Mouse (Mus musculus) fat pad, adult 2 months (tissue): ENCODE measurements around the gene Myb.
"Not testable (repeated sequence)": the region's sequence is repeated elsewhere in the genome, so short reads cannot be mapped to it uniquely, and the experiment has no call there.

Source experiments
- DNase-seq: peaks from one replicate; pipeline ENCODE4 v3.0.0-alpha.2; 2011; ENCODE audit warnings: low read depth, low spot score; ENCODE audit errors: extremely low read depth

The Myb gene

GRCm38 (mm10) chr10:21172650-21173200, 11.9 kb upstream of the Myb start:
- peak; percentile 54 for DNase-seq

DNA sequence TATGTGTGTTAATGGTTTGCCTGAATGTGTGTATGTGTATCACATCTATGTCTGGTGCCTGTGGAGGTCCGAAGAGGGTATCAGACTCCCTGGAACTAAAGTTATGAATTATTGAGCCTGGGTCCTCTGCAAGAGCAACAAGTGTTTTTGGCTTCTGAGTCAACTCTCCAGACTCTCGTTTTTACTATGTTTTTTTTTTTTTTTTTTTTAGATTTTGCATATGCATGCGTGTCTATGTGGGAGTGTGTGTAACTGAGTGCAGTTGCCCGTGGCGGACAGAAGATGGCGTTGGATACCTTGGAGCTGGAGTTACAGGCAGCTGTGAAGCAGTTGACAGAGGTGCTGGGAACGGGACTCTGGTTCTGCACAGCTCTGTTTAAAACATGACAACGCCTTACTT, 7.7 kb upstream of the Myb start:
- no peak for DNase-seq

DNA sequence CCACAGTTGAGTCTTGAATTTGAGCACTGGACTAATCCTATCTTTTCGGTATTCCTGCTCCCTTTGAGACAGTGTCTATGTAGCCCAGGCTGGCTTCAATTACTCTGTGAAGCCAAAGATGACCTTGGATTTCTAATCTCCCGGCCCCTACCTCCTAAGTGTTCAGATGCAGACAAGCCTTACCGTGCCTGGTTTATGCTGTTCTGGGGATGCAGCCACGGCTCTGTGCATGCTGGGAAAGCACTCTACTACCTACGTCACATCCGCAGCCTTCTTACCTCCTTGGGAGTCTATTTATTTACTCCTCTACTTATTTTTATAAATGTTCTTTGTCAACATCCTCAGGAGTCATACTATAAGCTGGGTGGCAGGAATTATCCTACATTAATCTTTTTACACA, 7.1 kb upstream of the Myb start:
- DNase-seq = no peak

DNA sequence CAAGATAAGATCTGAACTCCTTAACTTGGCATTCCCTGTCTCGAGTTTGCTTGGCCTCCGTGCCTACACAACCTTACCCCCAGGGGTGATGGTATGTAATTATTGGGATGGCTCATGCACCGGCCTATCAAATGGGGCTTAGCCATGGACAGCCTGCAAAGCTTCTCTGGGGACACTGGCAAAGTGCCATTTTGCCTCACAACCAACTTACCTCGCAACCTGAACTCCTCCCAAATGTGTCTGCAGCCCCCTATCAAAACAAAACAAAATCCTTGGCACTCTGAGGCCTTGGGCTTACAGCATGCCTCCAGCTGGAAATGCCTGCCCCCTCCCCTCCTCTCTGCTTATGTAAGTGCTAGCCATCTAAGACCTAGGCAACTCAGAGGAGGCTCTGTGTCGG, 6.4 kb upstream of the Myb start:
- DNase-seq = peak; percentile 40

- no peak for DNase-seq
These were observed 4.6 kb upstream of the Myb start for GRCm38 (mm10) chr10:21165411-21165810.

GRCm38 (mm10) chr10:21162124-21162523, 1.3 kb upstream of the Myb start:
- no peak for DNase-seq

DNA sequence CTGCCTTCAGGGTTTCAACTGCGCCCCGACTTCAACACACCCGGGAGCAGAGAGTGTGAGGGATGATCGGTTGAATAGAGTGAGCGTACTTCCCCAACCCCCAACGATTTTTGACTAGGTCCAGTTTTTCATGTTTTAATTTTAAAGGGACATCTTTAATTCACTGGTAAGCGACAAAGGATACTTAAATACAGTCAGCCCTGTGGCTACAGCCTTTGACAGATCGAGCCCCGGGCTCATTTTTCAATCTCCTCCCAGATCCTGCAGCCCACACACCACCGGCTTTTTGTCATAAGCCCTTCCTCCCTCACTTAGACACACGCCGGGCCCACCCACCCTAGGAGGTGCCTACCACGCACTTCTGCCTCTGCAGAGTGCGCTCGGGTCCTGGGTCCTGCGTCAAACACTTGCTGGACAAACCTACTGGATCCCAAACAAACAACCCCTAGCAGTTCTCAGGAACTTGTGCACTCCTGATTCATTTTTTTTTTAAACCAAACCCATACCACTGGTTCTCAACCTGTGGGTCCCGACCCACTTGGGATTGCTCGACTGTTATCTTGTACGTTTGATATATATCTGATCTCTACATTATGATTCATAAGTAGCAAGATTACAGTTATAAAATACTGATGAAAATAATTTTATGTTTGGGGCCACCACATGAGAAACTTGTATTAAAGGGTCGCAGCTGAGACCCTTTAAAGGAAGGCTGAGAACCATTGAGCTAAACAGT, 743 bp upstream of the Myb start:
- DNase-seq = no peak

GRCm38 (mm10) chr10:21159697-21160394, 938 bp downstream of the Myb start:
- no peak for DNase-seq

DNA sequence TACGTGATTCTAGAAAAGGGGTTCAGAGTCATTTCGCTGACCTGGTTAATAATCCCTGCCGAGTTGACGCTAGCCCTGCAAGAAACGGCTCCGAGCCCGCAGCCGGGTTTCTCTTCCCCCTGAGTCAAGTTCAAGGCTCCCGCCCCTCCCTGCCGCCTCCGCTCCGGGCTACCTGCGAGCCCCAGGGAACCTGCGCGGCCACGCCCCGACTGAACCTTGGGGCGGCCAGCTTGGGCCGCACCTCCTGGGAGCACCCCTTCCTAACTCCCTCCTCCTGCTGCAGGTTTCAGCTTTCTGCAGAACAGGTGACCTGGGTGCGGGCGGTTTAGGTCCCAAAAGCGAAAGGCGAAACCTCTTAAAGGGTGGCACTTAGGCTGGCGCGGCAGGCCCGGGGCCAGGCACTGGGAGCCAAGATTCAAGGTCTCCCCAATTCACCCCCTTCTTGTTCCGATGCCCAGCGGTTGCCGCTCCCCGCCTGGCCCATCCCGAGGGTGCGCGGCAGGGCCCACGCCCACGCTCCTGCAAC, 1.8 kb downstream of the Myb start:
- no peak for DNase-seq

DNA sequence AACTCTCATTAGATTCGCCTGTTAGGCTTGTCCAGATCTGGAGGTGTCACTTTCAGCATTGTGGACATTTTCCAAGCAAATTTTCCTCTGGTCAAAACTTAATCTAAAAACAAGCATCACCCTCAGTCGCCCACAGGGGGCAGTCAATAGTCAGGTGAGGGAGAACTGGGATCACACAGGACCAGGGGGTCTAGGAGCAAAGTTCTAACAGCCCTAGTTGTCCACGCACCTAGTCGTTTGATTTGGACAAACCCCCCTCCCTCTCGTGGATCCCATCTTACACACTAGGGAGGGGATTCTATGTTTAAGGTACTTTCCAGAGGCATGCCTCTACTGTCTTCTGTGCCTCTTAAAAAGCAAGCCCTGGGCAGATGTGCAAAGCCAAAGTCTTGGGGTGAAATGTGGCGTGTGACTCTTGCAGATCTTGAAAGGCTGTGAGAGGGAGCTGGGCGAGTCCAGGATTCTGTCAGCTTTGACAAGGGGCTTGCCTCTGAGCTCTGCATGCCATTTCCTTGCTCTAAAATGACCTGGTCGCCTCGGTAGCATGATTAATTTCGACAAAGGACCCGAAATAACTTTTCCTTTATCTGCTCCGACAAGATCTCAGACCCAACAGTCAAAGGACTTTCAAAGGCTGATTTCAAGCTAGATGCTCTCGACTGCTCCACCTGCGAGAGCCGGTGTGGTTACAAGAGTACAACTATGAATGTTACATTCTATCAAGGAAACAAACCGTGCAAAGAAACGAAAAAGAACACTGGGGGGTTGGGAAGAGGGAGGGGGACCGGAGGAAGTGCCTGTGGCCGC, 2.5 kb downstream of the Myb start:
- DNase-seq = no peak

GRCm38 (mm10) chr10:21156953-21157499, 3.8 kb downstream of the Myb start:
- DNase-seq = no peak

DNA sequence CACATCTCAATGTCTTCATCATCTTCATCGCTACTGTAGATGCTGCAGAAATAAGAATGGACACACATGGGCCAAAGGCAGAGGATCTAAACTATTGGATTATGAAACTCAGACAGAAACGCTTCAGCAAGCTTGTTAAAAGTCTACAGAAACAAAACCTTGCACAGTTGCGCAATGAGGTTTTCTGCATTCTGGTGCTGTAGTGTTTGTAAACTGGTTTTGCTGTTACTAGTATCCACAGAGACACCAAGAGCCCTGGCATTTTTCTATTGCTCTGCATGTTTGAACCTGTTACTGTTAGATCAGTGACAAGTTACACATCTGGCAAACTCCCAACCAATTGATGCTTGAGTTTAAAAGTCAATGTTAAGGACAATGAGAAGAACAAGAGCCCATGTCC, 4.4 kb downstream of the Myb start:
- DNase-seq = no peak

- DNase-seq = no peak
These were observed 5.9 kb downstream of the Myb start for GRCm38 (mm10) chr10:21154927-21155326.

DNA sequence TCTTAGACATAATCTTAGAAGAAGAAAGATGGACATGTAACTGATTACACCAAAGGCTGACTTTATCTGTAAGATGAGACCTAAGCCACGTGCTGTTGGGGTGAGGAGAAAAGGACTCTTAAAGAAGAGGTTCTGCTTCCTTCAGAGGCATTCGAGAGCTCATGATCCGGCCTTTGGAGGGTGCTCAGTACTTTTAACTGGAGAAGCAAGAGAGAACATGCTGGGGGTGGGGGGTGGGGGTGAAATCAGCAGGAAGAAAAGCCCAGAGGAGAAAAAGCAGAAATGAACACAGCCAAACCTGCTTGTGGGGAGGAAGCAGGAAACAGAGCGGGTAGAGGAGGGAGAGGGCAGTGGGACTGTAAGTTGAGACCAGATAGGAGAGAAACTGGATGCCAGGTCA, 7.4 kb downstream of the Myb start:
- no peak for DNase-seq

DNA sequence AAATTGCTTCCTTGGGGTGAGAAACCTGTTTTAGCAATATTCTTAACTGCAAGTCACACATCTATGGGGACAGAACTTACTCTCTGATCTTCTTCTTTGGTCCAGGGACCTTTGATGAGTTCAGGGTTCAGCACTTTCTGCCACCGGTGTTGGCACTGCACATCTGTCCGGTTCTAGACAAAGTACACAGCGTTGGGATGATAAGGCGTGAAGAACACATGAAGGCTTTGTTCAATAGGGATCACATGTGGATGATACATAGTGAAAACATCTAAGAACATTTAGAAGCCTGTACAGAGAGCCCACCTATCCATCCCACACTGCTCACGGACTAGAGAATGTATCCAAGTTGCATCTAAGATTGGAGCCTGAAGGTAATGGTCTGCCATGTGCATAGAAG, 8.0 kb downstream of the Myb start:
- no peak for DNase-seq

- no peak for DNase-seq
These were observed 9.5 kb downstream of the Myb start for GRCm38 (mm10) chr10:21151320-21151719.

- not testable (repeated sequence) for DNase-seq
These were observed 10.8 kb downstream of the Myb start for GRCm38 (mm10) chr10:21149945-21150344.

- no peak for DNase-seq
These were observed 14.1 kb downstream of the Myb start for GRCm38 (mm10) chr10:21146719-21147118.

DNA sequence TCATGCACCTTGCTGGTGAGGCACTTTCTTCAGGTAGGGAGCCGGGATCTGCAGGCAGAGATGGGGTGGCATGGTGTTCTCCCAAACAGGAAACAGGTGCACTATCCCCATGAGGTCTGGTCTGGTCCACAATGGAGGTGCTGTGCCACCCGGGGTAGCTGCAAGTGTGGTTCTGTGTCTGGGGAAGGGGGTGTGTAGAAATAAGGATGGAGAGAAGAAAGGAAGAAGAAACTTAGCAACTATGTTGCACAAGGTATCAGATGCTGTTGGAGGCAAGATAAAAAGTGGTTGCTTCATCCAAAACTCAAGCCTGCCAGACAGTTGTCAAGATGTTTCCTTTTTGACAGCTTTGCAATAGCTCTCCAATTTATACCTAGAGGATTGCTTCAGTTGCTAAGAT, 14.5 kb downstream of the Myb start:
- DNase-seq = no peak

DNA sequence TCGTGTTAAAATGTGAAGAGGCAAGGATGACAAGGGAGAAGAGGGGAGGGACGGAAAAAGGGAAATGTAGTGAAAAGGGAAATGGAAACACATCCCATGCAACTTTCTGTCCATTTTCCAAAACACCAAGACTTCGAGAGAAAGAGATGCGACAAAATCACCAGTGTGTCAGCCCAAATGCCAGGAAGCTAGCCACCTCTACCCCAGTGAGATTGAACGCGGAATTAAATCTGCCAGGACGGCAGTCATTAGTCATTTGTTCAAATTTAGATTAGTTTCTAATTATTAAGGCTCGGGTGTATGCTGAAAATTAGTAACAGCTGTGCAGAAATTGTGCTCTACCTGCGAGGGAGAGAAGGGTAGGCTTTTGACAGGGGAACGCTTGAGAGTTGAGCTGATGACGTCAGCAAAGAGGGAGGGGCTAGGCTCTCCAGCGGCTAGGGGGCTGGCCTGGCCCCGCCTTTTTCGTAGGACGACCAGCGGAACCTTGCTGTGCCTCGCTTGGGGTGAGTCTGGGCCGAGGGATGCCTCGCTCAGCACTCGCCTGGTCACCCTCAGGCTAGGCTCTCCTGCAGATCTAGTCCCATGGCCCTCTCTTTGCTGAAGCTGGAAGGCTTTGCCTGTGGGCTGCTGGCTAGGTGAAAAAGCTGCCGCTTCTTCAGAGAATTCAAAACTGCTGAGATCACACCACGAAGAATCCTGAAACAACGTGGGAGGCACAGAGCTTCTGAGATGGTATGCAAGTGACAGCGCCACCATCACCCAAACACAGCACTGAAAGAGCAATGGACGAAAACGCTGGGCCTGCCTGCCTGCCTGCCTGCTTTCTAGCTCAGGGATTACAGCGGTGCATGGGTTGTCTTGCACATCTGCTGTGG, 15.9 kb downstream of the Myb start:
- DNase-seq = no peak
